Comparison of ENCODE assay signal across 18 mouse cellular contexts in genomic region chr9:44580085-44580484, GRCm38 (mm10). TPM values are rescaled to one million over a fixed set of nuclear protein-coding genes. Genes with fewer than 3 reads are reported as not detected.
DNase-seq lines count a peak whose midpoint lies in the region; ATAC-seq and TF ChIP-seq lines count a peak whose summit lies in the region.
"Had no signal": no experiment of that assay in that cellular context is flagged by ENCODE, and none has a peak within 500 bp of the region (broad histone marks: within the 10 kb centered on the region; RNA-seq: fewer than 3 reads in every experiment).

No protein-coding gene starts in this region.

- no peak for TF ChIP-seq CTCF in stomach, postnatal 0 days (IDR thresholded peaks at IDR 0.05; ENCODE audit: low read depth)
- no peak for TF ChIP-seq CTCF in liver, embryonic 14.5 days (IDR thresholded peaks at IDR 0.05; ENCODE audit: low read depth)

- no peak overlapping the region for H3K27ac ChIP-seq in stomach, embryonic 15.5 days
- H3K27ac ChIP-seq in stomach, postnatal 0 days (replicated peaks), result no peak overlapping the region
- H3K27ac ChIP-seq in liver, embryonic 14.5 days, result peak overlapping the region; percentile 93
- H3K27ac ChIP-seq: heart, adult 2 months; hindbrain, embryonic 15.5 days had no signal

- WGBS in stomach, embryonic 15.5 days, result 84% methylated on average over 5 of the region's 5 CpGs
- 86% methylated on average over 5 of the region's 5 CpGs for WGBS in stomach, postnatal 0 days
- WGBS in liver, embryonic 14.5 days (ENCODE audit: insufficient replicate concordance), result 18% methylated on average over 5 of the region's 5 CpGs

- no peak overlapping the region for H3K4me3 ChIP-seq in stomach, embryonic 15.5 days (replicated peaks)
- H3K4me3 ChIP-seq in stomach, postnatal 0 days (ENCODE audit: low read depth, low read length), result no peak overlapping the region
- H3K4me3 ChIP-seq in liver, embryonic 14.5 days (ENCODE audit: insufficient read depth in 1 of 2, low read depth in 2 of 2, low read length in 2 of 2), result peak overlapping the region in 1 of 2 experiments; percentile 32; a peak in 2 of 4 replicates
- H3K4me3 ChIP-seq: heart, adult 2 months; hindbrain, embryonic 15.5 days had no signal

- no peaks in the 10 kb centered on the region for H3K27me3 ChIP-seq in stomach, embryonic 15.5 days (replicated peaks)
- H3K27me3 ChIP-seq in stomach, postnatal 0 days (ENCODE audit: control insufficient read depth, insufficient read depth, low read length), result no peaks in the 10 kb centered on the region
- no peaks in the 10 kb centered on the region for H3K27me3 ChIP-seq in liver, embryonic 14.5 days (ENCODE audit: control insufficient read depth, insufficient read depth, low read length)
- H3K27me3 ChIP-seq: hindbrain, embryonic 15.5 days had no signal

- H3K9ac ChIP-seq in stomach, embryonic 15.5 days, result no peak overlapping the region
- H3K9ac ChIP-seq in stomach, postnatal 0 days (ENCODE audit: low read length), result no peak overlapping the region
- H3K9ac ChIP-seq in liver, embryonic 14.5 days (replicated peaks), result peak overlapping the region; percentile 64
- H3K9ac ChIP-seq: hindbrain, embryonic 15.5 days had no signal

- H3K4me1 ChIP-seq in stomach, embryonic 15.5 days, result 0 out of 2 replicates have a peak, but pooled peaks cover 3% of the 10 kb centered on the region
- H3K4me1 ChIP-seq in stomach, postnatal 0 days (replicated peaks; ENCODE audit: control insufficient read depth, insufficient read depth), result no peaks in the 10 kb centered on the region
- H3K4me1 ChIP-seq in liver, embryonic 14.5 days (replicated peaks; ENCODE audit: control insufficient read depth in 2 of 2, insufficient read depth in 2 of 2, low read length in 1 of 2), result peaks cover 24 to 25% of the 10 kb centered on the region in 2 experiments
- H3K4me1 ChIP-seq: hindbrain, embryonic 15.5 days had no signal

- ATAC-seq in stomach, embryonic 15.5 days (ENCODE audit: insufficient read depth, low FRiP score, low read depth), result peak; percentile 60; the same call in 1 of the 2 replicates
- ATAC-seq in stomach, postnatal 0 days (ENCODE audit: low FRiP score, low TSS enrichment), result no peak
- peak; percentile 84 for ATAC-seq in erythroblast, adult 5-6 weeks (replicated peaks; ENCODE audit: low FRiP score, poor library complexity, severe bottlenecking)
- ATAC-seq in liver, embryonic 14.5 days (ENCODE audit: insufficient read depth), result peak; percentile 95

- H3K36me3 ChIP-seq in stomach, embryonic 15.5 days, result no peaks in the 10 kb centered on the region
- no peaks in the 10 kb centered on the region for H3K36me3 ChIP-seq in stomach, postnatal 0 days (ENCODE audit: control insufficient read depth, insufficient read depth, low read length)
- H3K36me3 ChIP-seq in liver, embryonic 14.5 days (replicated peaks; ENCODE audit: control insufficient read depth, insufficient read depth, low read depth), result no peaks in the 10 kb centered on the region
- H3K36me3 ChIP-seq: G1E; hindbrain, embryonic 15.5 days had no signal

- H3K4me2 ChIP-seq in stomach, embryonic 15.5 days, result no peak overlapping the region
- H3K4me2 ChIP-seq in stomach, postnatal 0 days (replicated peaks; ENCODE audit: low read depth), result no peak overlapping the region
- H3K4me2 ChIP-seq in liver, embryonic 14.5 days (ENCODE audit: low read depth), result peak overlapping the region; percentile 77
- H3K4me2 ChIP-seq: hindbrain, embryonic 15.5 days had no signal

- H3K9me3 ChIP-seq in stomach, embryonic 15.5 days, result no peaks in the 10 kb centered on the region
- H3K9me3 ChIP-seq in stomach, postnatal 0 days (ENCODE audit: control insufficient read depth, low read length), result no peaks in the 10 kb centered on the region
- no peaks in the 10 kb centered on the region; the same call in 1 of the 2 replicates for H3K9me3 ChIP-seq in liver, embryonic 14.5 days (ENCODE audit: control insufficient read depth, low read length)
- H3K9me3 ChIP-seq: hindbrain, embryonic 15.5 days had no signal

- no peak for DNase-seq in stomach, postnatal 0 days (ENCODE audit: low spot score)
- peak; percentile 52 to 79 (median 56) for DNase-seq in liver, embryonic 14.5 days (ENCODE audit: low read depth in 3 of 3, low spot score in 3 of 3)
- no peak for DNase-seq in lung, postnatal 10 days
- DNase-seq in left cerebral cortex, adult 8-10 months (ENCODE audit: low spot score in 2 of 2), result no peak
- no peak for DNase-seq in layer of hippocampus, adult 11-12 months (ENCODE audit: low spot score)
- DNase-seq: cerebellum, adult 11 months; cerebellum, postnatal 25 days; gastrocnemius, postnatal 14 days; right cerebral cortex, adult 18-20 months had no signal

- no peak for TF ChIP-seq EP300 in stomach, postnatal 0 days (optimal IDR thresholded peaks at IDR 0.05)
- TF ChIP-seq EP300 in liver, embryonic 14.5 days (IDR thresholded peaks at IDR 0.05; ENCODE audit: low read depth), result peak; percentile 85

RNA-seq across cellular contexts. Expression of gene Cxcr5, which starts 18.4 kb away (rescaled TPM):
- 0.54 and 0.62 TPM in 2 replicates for polyA plus RNA-seq in stomach, embryonic 15.5 days (2015; fragmentation: Nextera tagmentation; extraction: Ambion mirVana)
- 0.13 and 0.21 TPM in 2 replicates for polyA plus RNA-seq in stomach, postnatal 0 days (2015; fragmentation: Nextera tagmentation; extraction: Ambion mirVana)
- not detected in 2 replicates for total RNA-seq in erythroblast, adult 5-6 weeks (2015; ENCODE audit: low replicate concordance)
- total RNA-seq in erythroblast, adult 5-6 weeks (2017; ENCODE audit: low replicate concordance), result not detected in 2 replicates
- 0.03 TPM in 2 replicates for polyA plus RNA-seq in liver, embryonic 14.5 days (2012; rRNA removed)
- not detected in 2 replicates for polyA plus RNA-seq in liver, embryonic 14.5 days (2014; fragmentation: Nextera tagmentation; extraction: Ambion mirVana)
- not detected for total RNA-seq in left cerebral cortex, adult 8-10 months (2022)
- total RNA-seq: gastrocnemius, postnatal 14 days; layer of hippocampus, postnatal 25 days; left cerebral cortex, postnatal 36 days; midbrain, postnatal 0 days had no signal
- polyA plus RNA-seq: G1E; hindbrain, embryonic 15.5 days; midbrain, postnatal 0 days; neural tube, embryonic 11.5 days had no signal

RNA-seq across cellular contexts. Expression of gene Ddx6, which starts 24.6 kb away (rescaled TPM):
- polyA plus RNA-seq in stomach, embryonic 15.5 days (2015; fragmentation: Nextera tagmentation; extraction: Ambion mirVana), result 18.6 and 19.8 TPM in 2 replicates
- 7.9 and 10.4 TPM in 2 replicates for polyA plus RNA-seq in stomach, postnatal 0 days (2015; fragmentation: Nextera tagmentation; extraction: Ambion mirVana)
- total RNA-seq in erythroblast, adult 5-6 weeks (2015; ENCODE audit: low replicate concordance), result 53.1 and 53.8 TPM in 2 replicates
- 109 and 114 TPM in 2 replicates for total RNA-seq in erythroblast, adult 5-6 weeks (2017; ENCODE audit: low replicate concordance)
- 6.4 and 9.4 TPM in 2 replicates for polyA plus RNA-seq in liver, embryonic 14.5 days (2012; rRNA removed)
- polyA plus RNA-seq in liver, embryonic 14.5 days (2014; fragmentation: Nextera tagmentation; extraction: Ambion mirVana), result 4.4 and 4.9 TPM in 2 replicates
- total RNA-seq in left cerebral cortex, adult 8-10 months (2022), result 100 to 1,000 TPM; 137 to 157 (median 145) TPM

Comparison
In these comparisons a context has a peak if more than half of its experiments do, and no peak if none do; other contexts are left out.
1. DNase-seq: peak in liver, embryonic 14.5 days (3 of 3); none in stomach, postnatal 0 days (single experiment), lung, postnatal 10 days (single experiment), left cerebral cortex, adult 8-10 months (0 of 2) and layer of hippocampus, adult 11-12 months (single experiment).